Mouse (Mus musculus) heart, embryonic 14.5 days (tissue): ENCODE data around the gene Limd1. TPM values are rescaled to one million over a fixed set of nuclear protein-coding genes. Genes with fewer than 3 reads are reported as not detected.
"Not testable (repeated sequence)": the region's sequence is repeated elsewhere in the genome, so short reads cannot be mapped to it uniquely, and the experiment has no call there.

Experiments
- ATAC-seq: fragments of 200-750 bp; cut with Nextera tagmentation; 2 replicates; pipeline ENCODE4 v1.8.0; 2017; ENCODE audit warnings: low read depth, moderate TSS enrichment; ENCODE audit not compliant: insufficient number of reproducible peaks, insufficient read depth, low FRiP score
- H3K27ac ChIP-seq, 2 experiments: fragments of 200-500 bp in 1 of 2; fragments of 300-500 bp in 1 of 2; sonication (generic) in 1 of 2; replicated peaks in 1 of 2; 2 replicates each; pipeline ENCODE4 v1.5.1; 2012 to 2014; ENCODE audit warnings: low read depth in 2 of 2, low read length in 2 of 2, control low read depth in 1 of 2, mild to moderate bottlenecking in 1 of 2, mixed read lengths in 1 of 2; ENCODE audit not compliant: control insufficient read depth in 1 of 2, insufficient read depth in 1 of 2
- H3K27me3 ChIP-seq: fragments of 300-500 bp; sonication (generic); 2 replicates; pipeline ENCODE4 v1.6.1; 2014; ENCODE audit warnings: mild to moderate bottlenecking, low read length, control low read depth; ENCODE audit not compliant: control insufficient read depth, insufficient read depth
- H3K36me3 ChIP-seq: fragments of 300-500 bp; sonication (generic); 2 replicates; pipeline ENCODE4 v1.6.1; 2014; ENCODE audit warnings: mild to moderate bottlenecking, control low read depth, low read length, mixed read lengths; ENCODE audit not compliant: control insufficient read depth, insufficient read depth
- H3K4me1 ChIP-seq, 2 experiments: fragments of 200-500 bp in 1 of 2; fragments of 300-500 bp in 1 of 2; sonication (generic) in 1 of 2; 2 replicates each; pipeline ENCODE4 v1.6.1; 2012 to 2014; ENCODE audit warnings: low read length in 2 of 2, control low read depth in 1 of 2, mixed read lengths in 1 of 2; ENCODE audit not compliant: control insufficient read depth in 2 of 2, insufficient read depth in 2 of 2
- H3K4me2 ChIP-seq: fragments of 300-500 bp; sonication (generic); 2 replicates; pipeline ENCODE4 v1.6.1; 2014; ENCODE audit warnings: mild to moderate bottlenecking, low read length
- H3K4me3 ChIP-seq, 2 experiments: fragments of 200-500 bp in 1 of 2; fragments of 300-500 bp in 1 of 2; sonication (generic) in 1 of 2; 2 replicates each; pipeline ENCODE4 v1.5.1; 2012 to 2014; ENCODE audit warnings: low read length in 2 of 2, mild to moderate bottlenecking in 2 of 2, control low read depth in 1 of 2, low read depth in 1 of 2, moderate library complexity in 1 of 2; ENCODE audit not compliant: control insufficient read depth in 1 of 2, insufficient read depth in 1 of 2
- H3K9ac ChIP-seq: fragments of 300-500 bp; sonication (generic); 2 replicates; pipeline ENCODE4 v1.6.1; 2014; ENCODE audit warnings: mild to moderate bottlenecking, low read length
- H3K9me3 ChIP-seq: fragments of 300-500 bp; sonication (generic); 2 replicates; pipeline ENCODE4 v1.6.1; 2016; ENCODE audit warnings: low read length, control low read depth; ENCODE audit not compliant: control insufficient read depth
- WGBS: fragments of 180-500 bp; shearing (Covaris S2); extraction: QIAGEN DNeasy Blood & Tissue Kit; methylation state at CpG from one replicate; pipeline ENCODE4 v1.1.7; 2014; 5-methylcytosine and 5-hydroxymethylcytosine counted together
- polyA plus RNA-seq: library from polyadenylated mRNA; unstranded; fragments of >200 nt; fragmentation: Nextera tagmentation; extraction: Ambion mirVana; gene quantifications from 2 replicates; pipeline ENCODE4 v1.2.1, GENCODE M21; 2014

Gene Limd1
- 50.9 and 56.0 TPM in 2 replicates for polyA plus RNA-seq

DNA sequence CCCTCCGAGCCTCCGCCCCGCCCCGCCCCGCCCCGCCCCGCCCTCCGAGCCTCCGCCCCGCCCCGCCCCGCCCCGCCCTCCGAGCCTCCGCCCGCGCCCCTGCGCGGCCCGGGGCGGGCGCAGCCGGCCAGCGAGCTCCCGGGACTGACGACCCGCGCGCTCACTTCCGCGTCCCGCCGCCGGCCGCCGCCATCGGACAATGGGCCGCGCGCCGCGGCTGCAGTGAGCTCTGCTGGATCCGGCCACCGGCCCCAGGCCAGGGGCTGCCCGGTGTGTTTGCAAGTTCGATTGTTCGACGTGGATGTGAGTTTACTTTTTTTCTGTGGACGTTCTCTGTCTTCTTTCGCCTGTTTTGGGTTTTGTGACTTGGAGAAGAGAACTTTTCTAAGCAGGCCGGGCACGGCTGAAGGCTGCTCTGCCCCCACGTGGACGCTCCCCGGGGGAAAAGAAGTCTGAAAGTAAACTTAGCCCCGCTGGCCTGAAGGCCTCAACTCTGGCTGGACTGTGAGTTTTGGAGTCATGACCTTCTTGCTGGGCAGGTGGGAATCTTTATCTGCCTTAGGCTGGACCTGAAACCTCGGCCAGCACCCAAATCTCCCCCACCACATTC lies at the start of gene Limd1:
Gene Limd1 (plus strand): TSS at position 121 of the 610 bp plus-strand sequence.
- WGBS, result 0% methylated on average over 39 of the region's 57 CpGs
- H3K4me1 ChIP-seq, result peaks cover 30 to 50% of the 10 kb centered on the region in 2 experiments
- peak within 1 kb of the TSS; percentile 92 for H3K9ac ChIP-seq

DNA sequence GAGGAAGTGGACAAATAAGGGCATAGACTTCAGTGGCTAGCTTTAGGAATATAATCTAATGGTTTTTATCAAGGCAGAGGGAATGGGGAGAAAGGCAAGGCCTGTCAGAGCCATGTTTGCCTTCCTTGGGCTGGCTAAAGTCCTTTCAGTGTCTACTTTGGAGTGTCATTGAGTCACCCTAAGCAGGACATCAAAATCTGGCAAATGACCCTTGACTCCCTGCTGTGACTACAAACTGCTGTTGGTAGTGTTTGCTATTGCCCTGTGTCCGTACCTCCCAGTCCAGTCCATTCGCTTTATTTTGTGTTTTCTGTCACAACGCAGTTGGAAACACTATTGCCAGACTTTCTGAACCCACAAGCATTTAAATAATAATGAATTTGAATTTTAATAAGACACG lies 48.6 kb upstream of the Limd1 start:
- H3K4me2 ChIP-seq, result no peak overlapping the region
- H3K4me1 ChIP-seq, result no peaks in the 10 kb centered on the region
- no peak overlapping the region for H3K4me3 ChIP-seq
- no peak for ATAC-seq
- no peaks in the 10 kb centered on the region for H3K27me3 ChIP-seq
- peaks cover 37% of the 10 kb centered on the region for H3K36me3 ChIP-seq
- no peak overlapping the region for H3K9ac ChIP-seq
- no peak overlapping the region for H3K27ac ChIP-seq
- WGBS, result 95% methylated on average over 4 of the region's 4 CpGs
- H3K9me3 ChIP-seq, result no peaks in the 10 kb centered on the region

More for the DNA sequence above, at the start of gene Limd1:
- no peaks in the 10 kb centered on the region for H3K27me3 ChIP-seq
- peak; percentile 78 for ATAC-seq
- H3K4me3 ChIP-seq, result peak within 1 kb of the TSS; percentile 76 to 93
- peaks cover 27% of the 10 kb centered on the region for H3K36me3 ChIP-seq
- peak within 1 kb of the TSS; percentile 90 to 92 for H3K27ac ChIP-seq
- peak within 1 kb of the TSS; percentile 95 for H3K4me2 ChIP-seq
- no peaks in the 10 kb centered on the region for H3K9me3 ChIP-seq

DNA sequence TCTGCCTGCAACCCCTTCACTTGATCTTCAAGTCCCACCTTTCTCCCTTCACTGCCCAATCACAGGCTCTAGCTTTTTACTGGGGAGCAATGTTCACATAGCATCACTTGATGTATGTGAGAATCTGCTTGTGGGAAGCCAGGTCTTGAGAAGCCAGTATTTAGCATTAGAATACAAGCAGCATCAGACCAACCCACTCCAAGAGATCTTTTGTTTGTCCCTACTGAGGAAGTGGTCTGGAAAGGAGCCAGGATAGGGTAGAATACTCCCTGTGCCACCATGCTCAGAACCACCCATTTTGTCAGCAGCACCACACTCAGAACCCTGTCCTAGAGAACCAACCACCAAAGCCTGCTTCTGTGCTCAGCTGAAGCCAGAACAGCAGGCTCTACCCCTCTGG lies 47.5 kb upstream of the Limd1 start:
- Histone ChIP-seq H3K36me3 (peaks cover 36% of the 10 kb centered on the region), H3K4me1 (no peaks in the 10 kb centered on the region), H3K27ac (no peak overlapping the region), H3K9me3 (no peaks in the 10 kb centered on the region), H3K4me3 (no peak overlapping the region), H3K9ac (no peak overlapping the region), H3K27me3 (no peaks in the 10 kb centered on the region), H3K4me2 (no peak overlapping the region)
- ATAC-seq, result no peak

DNA sequence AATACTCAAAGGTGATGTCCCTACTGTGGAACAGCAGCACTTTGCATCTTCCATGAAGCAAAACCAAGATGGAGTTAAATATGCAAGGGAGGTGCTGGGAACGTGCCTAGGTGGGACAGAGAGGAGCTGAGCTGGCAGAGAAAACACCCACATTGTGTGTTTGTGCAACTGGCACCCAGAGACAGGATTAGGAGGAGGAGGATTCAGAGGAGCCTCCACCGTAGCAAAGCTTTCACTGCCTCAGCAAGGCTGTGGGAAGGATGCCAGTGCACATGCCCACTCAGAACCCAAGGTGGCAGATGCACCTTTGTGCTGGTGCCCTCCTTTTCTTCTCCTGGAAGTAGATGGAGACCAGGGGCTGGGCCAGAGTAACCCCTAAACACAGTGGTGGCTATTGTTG lies 40.3 kb upstream of the Limd1 start:
- no peak overlapping the region for H3K4me3 ChIP-seq
- no peak overlapping the region for H3K9ac ChIP-seq
- no peaks in the 10 kb centered on the region for H3K27me3 ChIP-seq
- WGBS, result 84% methylated on average over 2 of the region's 2 CpGs
- no peak overlapping the region for H3K4me2 ChIP-seq
- H3K4me1 ChIP-seq, result no peaks in the 10 kb centered on the region
- no peaks in the 10 kb centered on the region for H3K9me3 ChIP-seq
- ATAC-seq, result no peak
- H3K27ac ChIP-seq, result no peak overlapping the region
- H3K36me3 ChIP-seq, result peaks cover 63% of the 10 kb centered on the region

DNA sequence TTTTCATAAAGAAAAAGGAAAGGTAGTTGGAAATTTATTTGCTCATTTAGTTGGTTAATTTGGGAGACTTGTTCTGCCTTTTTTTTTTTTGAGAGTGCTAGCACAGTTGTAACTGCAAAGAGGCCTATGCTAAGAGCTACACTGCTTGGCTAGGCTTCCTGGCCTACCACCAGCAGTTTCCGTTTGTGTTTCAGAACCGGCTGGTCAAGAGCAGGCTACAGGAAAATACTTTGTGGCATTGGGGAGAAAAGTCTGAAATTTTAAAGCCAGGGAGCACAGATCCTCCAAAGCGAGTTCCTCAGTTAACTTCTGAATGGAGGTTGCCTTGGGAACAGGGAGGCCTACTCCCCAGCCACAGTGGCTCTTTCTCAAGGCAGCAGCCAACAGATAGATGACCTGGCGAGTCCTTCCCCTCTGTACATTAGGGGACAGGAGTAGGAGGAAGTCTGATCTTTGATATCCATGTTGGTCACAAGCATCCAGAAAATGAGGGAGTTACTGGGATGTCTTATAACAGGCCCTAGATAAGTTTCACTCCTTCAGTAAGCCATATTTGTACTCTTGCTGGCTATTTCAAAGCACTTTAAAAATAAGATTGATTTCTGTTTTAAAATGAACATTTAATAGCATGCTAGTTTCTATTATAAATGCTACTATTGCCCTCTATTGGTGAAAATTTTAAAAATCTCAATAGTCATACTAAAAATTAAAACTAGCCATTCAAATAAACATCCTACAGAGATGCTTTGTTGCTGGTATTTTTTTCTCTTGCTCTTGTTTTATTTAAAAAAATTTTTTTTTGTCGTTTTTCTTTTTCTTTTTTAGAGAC lies 38.1 kb upstream of the Limd1 start:
- 56% methylated on average over 5 of the region's 5 CpGs for WGBS
- Histone ChIP-seq H3K9me3 (no peaks in the 10 kb centered on the region), H3K4me1 (no peaks in the 10 kb centered on the region), H3K36me3 (peaks cover 51% of the 10 kb centered on the region), H3K27ac (no peak overlapping the region), H3K9ac (no peak overlapping the region), H3K4me2 (no peak overlapping the region), H3K27me3 (no peaks in the 10 kb centered on the region), H3K4me3 (no peak overlapping the region)
- no peak for ATAC-seq

DNA sequence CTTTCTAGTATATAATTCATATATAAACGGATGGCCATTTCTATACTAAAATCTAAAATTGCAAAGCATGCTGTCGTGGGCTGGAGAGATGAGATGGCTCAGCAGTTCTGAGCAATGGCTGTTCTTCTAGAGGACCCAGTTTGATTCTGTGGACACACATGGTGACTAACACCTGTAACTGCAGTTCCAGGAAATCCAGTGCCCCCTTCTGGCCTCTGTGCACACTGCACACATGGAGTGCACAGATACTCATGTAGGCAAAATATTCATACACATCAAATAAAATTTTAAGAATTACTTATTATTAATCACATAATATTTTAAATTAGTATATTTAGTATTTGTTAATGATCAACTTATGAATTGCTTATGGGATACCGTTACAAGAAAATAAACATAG lies 31.4 kb upstream of the Limd1 start:
- not testable (repeated sequence) for H3K9me3 ChIP-seq, H3K4me1 ChIP-seq, H3K9ac ChIP-seq, H3K27ac ChIP-seq, H3K4me3 ChIP-seq, H3K27me3 ChIP-seq, ATAC-seq, H3K4me2 ChIP-seq
- H3K36me3 ChIP-seq, result peaks cover 16% of the 10 kb centered on the region
- WGBS, result 100% methylated on average over 2 of the region's 3 CpGs

DNA sequence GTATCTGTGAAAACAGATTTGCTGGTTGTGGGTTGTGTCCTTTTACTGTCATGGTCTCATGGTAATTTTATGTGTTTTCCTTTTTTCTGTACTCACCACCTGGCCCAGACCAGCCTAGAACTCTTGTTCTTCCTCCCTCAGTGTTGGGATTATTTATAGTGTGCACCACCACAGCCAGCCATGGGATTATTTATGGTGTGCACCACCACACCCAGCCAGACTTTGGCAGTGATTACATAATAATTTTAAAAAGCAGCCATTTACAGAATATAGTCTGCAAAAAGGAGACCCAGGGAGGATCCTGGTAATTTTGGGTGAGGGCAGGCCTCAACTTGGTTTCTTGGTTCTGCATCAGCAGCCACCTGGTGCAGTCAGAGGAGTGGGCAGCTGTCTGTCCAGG lies 29.9 kb upstream of the Limd1 start:
- Histone ChIP-seq H3K9me3 (no peaks in the 10 kb centered on the region), H3K9ac (no peak overlapping the region), H3K4me3 (no peak overlapping the region), H3K4me1 (no peaks in the 10 kb centered on the region), H3K27me3 (no peaks in the 10 kb centered on the region), H3K4me2 (no peak overlapping the region), H3K36me3 (peaks cover 15% of the 10 kb centered on the region), H3K27ac (no peak overlapping the region)
- no peak for ATAC-seq
